Mouse (Mus musculus): ENCODE data around the gene Man2c1.
A peak's percentile ranks its signal among the peaks of the same experiment; 100 is the strongest.

Gene Man2c1

GRCm38 (mm10) chr9:57130577-57131433, at the start of gene Man2c1:
Man2c1 (plus strand) TSS chr9:57130690.
- peak; percentile 86 to 93 for DNase-seq (ENCODE audit: low spot score in 2 of 2)

GRCm38 (mm10) chr9:57082236-57082635, 48.3 kb upstream of the Man2c1 start:
- no peak for DNase-seq (ENCODE audit: low spot score in 2 of 2)

DNA sequence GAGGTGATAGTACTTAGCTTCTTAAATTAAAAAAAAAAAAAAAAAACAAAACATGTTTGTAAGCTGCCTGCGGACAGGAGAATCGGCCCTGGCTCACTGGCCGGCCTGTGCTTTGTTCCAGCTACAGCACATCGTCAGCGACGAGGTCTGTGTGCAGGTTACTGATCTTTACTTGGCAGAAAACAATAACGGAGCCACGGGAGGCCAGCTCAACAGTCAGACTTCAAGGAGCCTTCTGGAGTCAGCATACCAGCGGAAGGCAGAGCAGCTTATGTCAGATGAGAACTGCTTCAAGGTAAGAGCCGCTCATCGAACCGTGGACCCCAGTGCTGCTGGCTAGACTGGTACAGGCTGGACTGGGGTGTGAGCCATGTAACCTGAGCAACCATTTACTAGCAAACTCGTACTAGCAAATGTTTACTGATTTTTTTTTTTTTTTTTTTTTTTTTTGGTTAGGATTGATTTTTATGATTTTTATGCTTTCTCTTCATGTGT, 13.2 kb upstream of the Man2c1 start:
- no peak for DNase-seq (ENCODE audit: low spot score in 2 of 2)

DNA sequence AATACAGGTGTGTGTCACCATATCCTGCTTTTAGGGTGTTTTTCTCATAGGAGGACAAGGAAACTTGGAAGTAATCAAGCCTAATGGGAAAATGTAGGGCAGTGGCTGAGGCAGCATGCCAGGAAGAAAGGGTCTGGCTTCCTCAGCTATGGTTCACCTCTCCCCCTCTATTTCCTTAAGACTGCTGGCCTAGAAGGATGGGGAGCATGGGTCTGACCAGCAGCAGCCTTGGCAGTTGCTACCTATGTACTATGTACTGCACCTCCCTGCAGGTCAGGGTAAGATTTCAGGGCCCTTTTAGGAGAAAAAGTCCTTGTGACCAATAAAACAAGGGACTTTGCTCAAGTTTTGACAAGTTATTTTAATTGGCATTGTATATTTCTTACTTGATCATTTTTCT, 849 bp upstream of the Man2c1 start:
- DNase-seq (ENCODE audit: low spot score in 2 of 2) = no peak

DNA sequence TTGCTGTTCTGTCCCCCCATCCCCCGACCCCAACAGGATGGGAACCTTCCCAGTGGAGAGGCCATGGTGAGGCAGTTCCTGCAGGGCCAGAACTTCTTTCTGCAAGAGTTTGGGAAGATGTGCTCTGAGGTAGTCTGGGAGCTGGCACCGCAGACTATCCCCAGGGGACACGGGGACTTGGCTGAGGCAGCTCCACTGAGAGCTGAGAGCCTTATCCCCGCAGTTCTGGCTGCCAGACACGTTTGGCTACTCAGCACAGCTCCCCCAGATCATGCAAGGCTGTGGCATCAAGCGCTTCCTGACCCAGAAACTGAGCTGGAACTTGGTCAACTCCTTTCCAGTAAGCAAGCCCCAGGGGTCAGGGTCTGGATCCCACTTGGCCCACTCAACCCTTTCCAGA, 6.8 kb downstream of the Man2c1 start:
- no peak for DNase-seq (ENCODE audit: low spot score in 2 of 2)

GRCm38 (mm10) chr9:57137777-57138176, 7.3 kb downstream of the Man2c1 start:
- DNase-seq (ENCODE audit: low spot score in 2 of 2) = no peak

DNA sequence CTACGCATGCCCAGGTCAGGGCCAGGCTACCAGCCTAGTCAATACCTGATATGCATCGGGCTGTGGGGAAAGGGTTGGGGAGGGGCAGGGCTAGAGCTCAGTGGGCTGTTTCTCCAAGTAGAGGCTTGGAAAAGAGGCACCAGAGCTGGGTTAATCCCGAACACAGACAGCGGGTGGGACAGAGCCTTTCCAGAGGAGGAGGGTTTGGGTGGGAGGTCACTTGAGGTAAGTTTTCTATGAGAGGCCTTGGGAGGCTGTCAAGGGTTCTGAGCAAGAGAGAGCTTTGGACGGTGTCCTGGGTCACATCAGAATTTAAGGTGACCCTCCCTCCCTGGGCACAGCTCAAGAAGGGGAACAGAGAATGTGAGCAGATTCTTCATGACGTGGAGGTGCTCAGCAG, 8.0 kb downstream of the Man2c1 start:
- DNase-seq (ENCODE audit: low spot score in 2 of 2) = no peak

DNA sequence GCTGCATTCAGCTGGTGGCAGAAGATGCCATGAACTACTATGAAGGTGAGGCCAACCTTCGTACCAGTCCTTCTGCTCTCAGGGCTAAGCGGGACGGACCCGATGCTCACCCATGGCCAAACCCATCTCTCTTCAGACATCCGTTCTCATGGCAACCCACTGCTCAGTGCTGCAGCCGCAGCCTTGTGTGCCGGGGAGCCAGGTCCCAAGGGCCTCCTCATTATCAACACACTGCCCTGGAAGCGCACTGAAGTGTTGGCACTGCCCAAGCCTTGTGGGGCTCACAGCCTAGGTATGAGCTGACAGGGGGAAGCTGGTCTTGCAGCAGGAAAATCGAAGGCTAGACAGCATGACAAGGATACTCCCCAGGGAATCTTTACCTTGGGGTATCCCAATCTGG, 8.6 kb downstream of the Man2c1 start:
- no peak for DNase-seq (ENCODE audit: low spot score in 2 of 2)

DNA sequence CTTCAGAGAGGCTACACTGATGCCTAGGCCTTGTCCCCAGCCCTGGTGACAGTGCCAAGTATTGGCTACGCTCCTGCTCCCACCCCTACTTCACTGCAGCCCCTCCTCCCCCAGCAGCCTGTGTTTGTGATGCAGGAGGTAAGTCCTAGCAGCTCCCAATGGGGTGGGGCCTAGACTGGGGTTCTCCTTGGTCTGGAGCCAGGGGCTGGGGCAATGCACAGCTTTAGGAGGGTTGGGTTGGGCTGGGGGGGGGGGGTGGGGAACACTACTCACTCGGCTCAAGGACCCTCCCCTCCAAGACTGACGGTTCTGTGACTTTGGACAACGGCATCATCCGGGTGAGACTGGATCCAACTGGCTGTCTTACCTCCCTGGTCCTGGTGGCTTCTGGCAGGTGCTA, 9.1 kb downstream of the Man2c1 start:
- no peak for DNase-seq (ENCODE audit: low spot score in 2 of 2)

GRCm38 (mm10) chr9:57141417-57142353, 11.2 kb downstream of the Man2c1 start:
- no peak for DNase-seq (ENCODE audit: low spot score in 2 of 2)

DNA sequence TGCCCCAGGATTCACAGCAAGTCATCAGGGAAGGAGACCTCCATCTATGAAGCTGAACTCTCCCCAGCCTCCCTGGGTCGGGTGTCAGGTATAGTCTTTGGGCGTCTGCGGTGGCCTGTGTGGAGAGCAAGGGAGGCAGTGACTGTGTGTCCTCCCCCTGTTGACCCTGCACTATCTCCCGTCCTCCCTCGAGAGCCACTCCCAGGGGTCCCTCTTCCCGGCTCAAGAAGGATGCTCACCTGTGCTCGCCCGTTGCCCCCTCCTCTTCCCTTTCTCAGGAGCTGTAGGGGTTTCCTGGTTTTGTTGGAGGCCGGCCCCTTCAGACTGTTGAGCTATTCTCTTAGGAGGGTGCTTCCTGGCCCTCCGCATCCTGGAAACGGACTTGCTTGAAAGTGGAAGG, 12.7 kb downstream of the Man2c1 start:
- no peak for DNase-seq (ENCODE audit: low spot score in 2 of 2)

DNA sequence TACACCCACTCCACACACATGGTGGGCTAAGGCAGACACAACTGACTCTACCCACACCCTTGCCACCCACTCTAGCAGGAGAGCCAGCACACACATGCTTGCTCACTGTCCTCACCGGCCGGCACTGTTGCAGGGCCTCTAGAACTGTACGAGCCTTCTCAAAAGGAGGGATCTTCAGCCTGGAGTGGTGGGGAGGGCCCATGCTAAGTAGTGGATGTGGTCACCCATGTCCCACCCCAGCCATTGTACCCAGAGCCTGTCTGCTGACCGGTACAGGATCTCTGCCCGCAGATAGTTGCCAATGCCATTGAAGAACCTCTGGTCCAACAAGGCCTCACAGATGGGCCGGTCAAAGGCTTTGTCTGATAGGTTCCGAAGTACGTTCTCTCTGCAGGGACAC, 14.3 kb downstream of the Man2c1 start:
- no peak for DNase-seq (ENCODE audit: low spot score in 2 of 2)

DNA sequence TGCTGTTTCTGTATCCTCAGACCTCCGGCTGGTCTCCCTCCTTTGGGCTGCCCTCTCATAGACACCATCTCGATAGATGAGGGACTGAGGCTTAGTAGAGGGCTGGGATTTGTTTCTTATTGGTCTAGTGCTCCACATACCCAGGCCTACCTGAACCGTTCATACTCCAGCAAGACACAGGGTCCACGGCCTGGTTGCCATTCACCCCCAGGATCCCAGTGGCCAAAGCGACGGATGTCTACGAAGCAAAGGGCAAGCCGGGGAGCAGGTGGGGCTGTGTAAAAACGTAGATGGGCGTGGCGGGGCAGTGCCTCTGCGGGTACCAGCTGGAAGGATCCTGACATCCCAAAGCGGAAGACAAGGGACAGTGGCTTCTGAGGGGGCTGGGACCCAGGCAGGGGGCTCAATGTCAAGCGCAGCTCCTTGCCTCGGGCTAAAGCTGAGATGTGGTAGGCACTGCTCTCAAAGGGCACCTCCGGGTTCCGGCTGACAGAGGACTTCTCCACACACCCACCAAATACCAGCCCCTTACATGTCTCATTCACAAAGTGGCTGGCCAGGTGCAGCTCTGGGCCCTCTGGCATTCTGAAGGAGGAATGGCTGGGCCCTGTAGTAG, 16.1 kb downstream of the Man2c1 start:
- DNase-seq (ENCODE audit: low spot score in 2 of 2) = no peak

DNA sequence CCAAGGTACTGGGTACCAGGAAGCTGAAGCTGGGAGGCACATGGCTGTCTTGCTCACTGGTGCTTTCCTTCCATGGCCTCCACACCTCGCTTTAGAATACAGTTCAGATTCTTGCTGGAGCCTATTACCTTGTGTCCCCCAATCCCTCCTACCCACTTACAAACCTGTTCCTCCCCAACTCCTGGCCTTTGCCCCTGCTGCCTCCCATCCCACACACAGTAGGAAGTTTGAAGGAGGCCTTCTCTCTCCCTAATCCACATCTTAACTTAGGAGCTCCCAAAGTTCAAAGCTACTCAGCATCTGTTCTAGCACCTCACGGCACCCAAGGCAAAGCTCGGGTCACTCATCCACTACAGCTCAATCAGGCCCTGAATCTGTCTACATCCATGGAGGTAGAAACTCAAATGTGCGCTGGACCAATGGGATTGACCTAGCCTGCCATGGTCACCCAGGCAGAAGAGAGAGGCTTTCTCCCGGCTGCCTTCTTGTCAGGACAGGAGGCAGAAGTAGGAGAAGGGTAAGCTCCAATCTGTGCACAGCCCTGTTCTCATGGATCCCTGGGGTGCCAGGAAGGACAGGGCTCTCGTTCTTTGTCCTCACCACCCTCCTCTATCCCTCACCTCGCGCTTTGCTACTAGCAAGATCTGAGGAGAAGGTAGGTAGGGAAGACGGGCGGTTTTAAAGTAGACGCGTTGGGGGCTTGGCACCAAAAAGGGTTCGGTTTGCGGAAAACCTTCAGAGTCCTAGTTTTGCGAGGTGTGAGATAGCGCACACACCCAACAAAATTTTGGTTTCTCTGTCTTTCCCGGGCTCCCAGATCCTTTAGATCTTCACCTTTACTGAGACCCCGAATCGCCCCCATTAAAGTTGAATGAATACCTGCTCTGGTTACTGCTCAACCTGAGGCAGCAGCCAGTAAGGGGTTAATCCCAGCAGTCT, 17.0 kb downstream of the Man2c1 start:
- DNase-seq (ENCODE audit: low spot score in 2 of 2) = no peak

GRCm38 (mm10) chr9:57148144-57148878, 17.8 kb downstream of the Man2c1 start, which contains the start of gene Neil1:
Neil1 (minus strand) TSS chr9:57148305.
- peak; percentile 69 to 90 for DNase-seq (ENCODE audit: low spot score in 2 of 2)

GRCm38 (mm10) chr9:57149021-57149420, 18.5 kb downstream of the Man2c1 start:
- no peak for DNase-seq (ENCODE audit: low spot score in 2 of 2)

DNA sequence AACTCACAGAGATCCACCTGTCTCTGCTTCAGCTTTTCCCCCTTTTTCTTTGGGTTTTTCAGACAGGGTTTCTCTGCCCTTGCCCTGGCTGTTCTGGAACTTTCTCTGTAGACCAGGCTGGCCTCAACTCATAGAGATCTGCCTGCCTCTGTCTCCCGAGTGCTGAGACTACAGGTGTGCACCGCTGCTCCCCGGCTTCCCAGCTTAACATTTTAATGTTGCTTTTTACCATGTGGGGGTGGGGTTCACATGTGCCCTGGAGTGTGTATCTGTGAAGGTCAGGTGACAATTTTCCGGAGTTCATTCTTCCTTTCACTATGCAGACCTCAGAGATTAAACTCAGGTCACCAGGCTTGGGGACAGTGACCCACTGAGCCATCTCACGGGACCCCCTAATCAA, 19.7 kb downstream of the Man2c1 start:
- no peak for DNase-seq (ENCODE audit: low spot score in 2 of 2)

DNA sequence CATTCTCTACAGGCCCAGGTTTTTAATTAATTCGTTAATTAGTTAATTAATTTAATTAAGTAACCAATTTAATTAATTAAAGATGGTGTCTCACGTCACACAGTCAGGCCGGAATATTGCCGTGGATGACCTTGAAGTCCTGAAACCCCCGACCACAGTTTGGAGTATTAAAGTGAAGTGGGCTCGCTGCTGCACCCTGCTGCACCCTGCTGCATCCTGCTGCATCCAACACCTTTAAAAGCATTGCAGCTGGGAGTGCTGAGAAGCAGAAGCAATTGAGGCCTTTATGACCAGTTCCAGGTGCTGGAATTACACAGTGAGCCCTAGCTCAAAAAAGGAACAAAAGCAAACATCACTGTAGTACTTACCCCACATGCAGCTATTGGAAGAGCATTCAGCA, 21.8 kb downstream of the Man2c1 start:
- DNase-seq (ENCODE audit: low spot score in 2 of 2) = no peak

- DNase-seq (ENCODE audit: low spot score in 2 of 2) = no peak
Observed at GRCm38 (mm10) chr9:57156383-57156782, 25.9 kb downstream of the Man2c1 start.

DNA sequence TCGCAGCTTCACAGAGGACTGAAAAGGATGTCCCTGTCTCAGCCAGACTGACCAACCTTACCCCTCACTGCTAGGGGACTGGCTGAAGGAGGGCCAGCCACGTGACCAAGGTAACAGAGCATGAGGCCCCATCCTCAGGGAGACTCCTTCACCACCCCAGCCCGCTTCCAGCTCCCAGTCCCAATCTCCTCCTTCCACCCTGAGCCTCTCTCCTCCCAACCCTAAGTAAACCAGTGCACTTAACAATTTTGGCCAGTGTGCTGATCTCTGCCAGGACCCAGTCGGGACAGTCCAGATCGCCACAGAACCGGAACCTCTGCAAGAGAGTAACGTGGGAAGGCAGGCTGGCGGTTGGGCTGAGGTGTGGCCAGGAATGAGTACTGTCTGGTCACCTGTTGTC, 26.3 kb downstream of the Man2c1 start:
- no peak for DNase-seq (ENCODE audit: low spot score in 2 of 2)

Data from natural killer cell, adult 2 months (primary cell).